Mouse (Mus musculus) stomach, postnatal 0 days (tissue): ENCODE measurements around the gene Mgat4a. TPM values are rescaled to one million over a fixed set of nuclear protein-coding genes. Genes with fewer than 3 reads are reported as not detected.

Experiments used
- ATAC-seq: fragments of 200-750 bp; cut with Nextera tagmentation; 2 replicates; pipeline ENCODE4 v1.8.0; 2017; ENCODE audit not compliant: low FRiP score, low TSS enrichment
- DNase-seq: peaks from one replicate; pipeline ENCODE4 v3.0.0-alpha.2; 2016; ENCODE audit warnings: low spot score
- H3K27ac ChIP-seq: fragments of 300-500 bp; sonication (generic); replicated peaks from 2 replicates; pipeline ENCODE4 v1.5.1; 2014; ENCODE audit warnings: mild to moderate bottlenecking, control low read depth
- H3K27me3 ChIP-seq: fragments of 300-500 bp; sonication (generic); 2 replicates; pipeline ENCODE4 v1.6.1; 2014; ENCODE audit warnings: low read length; ENCODE audit not compliant: control insufficient read depth, insufficient read depth
- H3K36me3 ChIP-seq: fragments of 300-500 bp; sonication (generic); 2 replicates; pipeline ENCODE4 v1.6.1; 2014; ENCODE audit warnings: low read length, mixed read lengths; ENCODE audit not compliant: control insufficient read depth, insufficient read depth
- H3K4me1 ChIP-seq: fragments of 300-500 bp; sonication (generic); replicated peaks from 2 replicates; pipeline ENCODE4 v1.6.1; 2014; ENCODE audit warnings: antibody characterized with exemption; ENCODE audit not compliant: control insufficient read depth, insufficient read depth
- H3K4me2 ChIP-seq: fragments of 300-500 bp; sonication (generic); replicated peaks from 2 replicates; pipeline ENCODE4 v1.6.1; 2014; ENCODE audit warnings: low read depth, mild to moderate bottlenecking, control low read depth, moderate library complexity
- H3K4me3 ChIP-seq: fragments of 300-500 bp; sonication (generic); 2 replicates; pipeline ENCODE4 v1.5.1; 2014; ENCODE audit warnings: low read depth, low read length, control low read depth
- H3K9ac ChIP-seq: fragments of 300-500 bp; sonication (generic); 2 replicates; pipeline ENCODE4 v1.6.1; 2014; ENCODE audit warnings: mild to moderate bottlenecking, low read length, control low read depth, mixed read lengths
- H3K9me3 ChIP-seq: fragments of 300-500 bp; sonication (generic); 2 replicates; pipeline ENCODE4 v1.6.1; 2016; ENCODE audit warnings: low read length; ENCODE audit not compliant: control insufficient read depth
- CTCF ChIP-seq: IDR thresholded peaks from 2 replicates; pipeline ENCODE4 v1.5.1; 2016; ENCODE audit warnings: antibody characterized with exemption, low read depth, mild to moderate bottlenecking, moderate library complexity
- EP300 ChIP-seq: optimal IDR thresholded peaks from 2 replicates; pipeline ENCODE3; 2016; ENCODE audit warnings: antibody characterized with exemption
- WGBS: fragments of 180-500 bp; shearing (Covaris S2); extraction: QIAGEN DNeasy Blood & Tissue Kit; methylation state at CpG from one replicate; pipeline ENCODE4 v1.1.7; 2014; 5-methylcytosine and 5-hydroxymethylcytosine counted together
- polyA plus RNA-seq: library from polyadenylated mRNA; unstranded; fragments of >200 nt; fragmentation: Nextera tagmentation; extraction: Ambion mirVana; gene quantifications from 2 replicates; pipeline ENCODE4 v1.2.1, GENCODE M21; 2015

The Mgat4a gene
- polyA plus RNA-seq, 1 experiment from 2014 or later: 13.8 TPM

- Histone ChIP-seq H3K4me1 (peaks cover 3% of the 10 kb centered on the region; the same call in 1 of the 2 replicates), H3K36me3 (no peaks in the 10 kb centered on the region), H3K27me3 (no peaks in the 10 kb centered on the region), H3K4me2 (no peak overlapping the region), H3K4me3 (no peak overlapping the region), H3K9ac (no peak overlapping the region), H3K27ac (no peak overlapping the region), H3K9me3 (no peaks in the 10 kb centered on the region)
- 78% methylated on average over 10 of the region's 10 CpGs for WGBS
- DNase-seq (no peak), ATAC-seq (no peak)
- TF ChIP-seq CTCF (no peak), EP300 (no peak)
Measured at GRCm38 (mm10) chr1:37498911-37499310, 41.9 kb downstream of the Mgat4a start.

GRCm38 (mm10) chr1:37496591-37497280 is 44.1 kb downstream of the Mgat4a start:
- Histone ChIP-seq H3K9me3 (no peaks in the 10 kb centered on the region), H3K27me3 (no peaks in the 10 kb centered on the region), H3K27ac (no peak overlapping the region), H3K36me3 (no peaks in the 10 kb centered on the region), H3K9ac (no peak overlapping the region), H3K4me2 (no peak overlapping the region), H3K4me1 (0 out of 2 replicates have a peak, but pooled peaks cover 3% of the 10 kb centered on the region), H3K4me3 (no peak overlapping the region)
- ATAC-seq (no peak), DNase-seq (no peak)
- WGBS: 67% methylated on average over 11 of the region's 11 CpGs
- no peak for TF ChIP-seq EP300
- no peak for TF ChIP-seq CTCF

- Histone ChIP-seq H3K27me3 (no peaks in the 10 kb centered on the region), H3K4me2 (no peak overlapping the region), H3K27ac (no peak overlapping the region), H3K9me3 (no peaks in the 10 kb centered on the region), H3K36me3 (no peaks in the 10 kb centered on the region), H3K9ac (no peak overlapping the region), H3K4me3 (no peak overlapping the region), H3K4me1 (0 out of 2 replicates have a peak, but pooled peaks cover under 1% of the 10 kb centered on the region)
- TF ChIP-seq CTCF: no peak
- TF ChIP-seq EP300: no peak
- ATAC-seq (no peak), DNase-seq (no peak)
- 82% methylated on average over 10 of the region's 10 CpGs for WGBS
Measured at GRCm38 (mm10) chr1:37495698-37496321, 45.0 kb downstream of the Mgat4a start.

- no peak for ATAC-seq
- Histone ChIP-seq H3K4me2 (no peak overlapping the region), H3K27ac (no peak overlapping the region), H3K9ac (no peak overlapping the region), H3K4me1 (no peaks in the 10 kb centered on the region), H3K27me3 (no peaks in the 10 kb centered on the region), H3K9me3 (no peaks in the 10 kb centered on the region), H3K4me3 (no peak overlapping the region), H3K36me3 (no peaks in the 10 kb centered on the region)
- 85% methylated on average over 3 of the region's 3 CpGs for WGBS
- TF ChIP-seq EP300 (no peak), CTCF (no peak)
- DNase-seq: no peak
Measured at GRCm38 (mm10) chr1:37495104-37495503, 45.7 kb downstream of the Mgat4a start.

GRCm38 (mm10) chr1:37491672-37492071 is 49.1 kb downstream of the Mgat4a start:
- H3K4me1 ChIP-seq: no peaks in the 10 kb centered on the region
- H3K27me3 ChIP-seq: no peaks in the 10 kb centered on the region
- TF ChIP-seq CTCF (no peak), EP300 (no peak)
- WGBS: 66% methylated on average over 7 of the region's 7 CpGs
- no peak overlapping the region for H3K27ac ChIP-seq
- no peak overlapping the region for H3K4me3 ChIP-seq
- peak; percentile 64; the same call in 1 of the 2 replicates for ATAC-seq
- no peaks in the 10 kb centered on the region for H3K36me3 ChIP-seq
- no peak overlapping the region for H3K4me2 ChIP-seq
- H3K9ac ChIP-seq: no peak overlapping the region
- DNase-seq: peak; percentile 27
- H3K9me3 ChIP-seq: no peaks in the 10 kb centered on the region

- no peaks in the 10 kb centered on the region; the same call in 1 of the 2 replicates for H3K36me3 ChIP-seq
- H3K4me2 ChIP-seq: no peak overlapping the region
- H3K9me3 ChIP-seq: no peaks in the 10 kb centered on the region
- DNase-seq (no peak), ATAC-seq (no peak)
- no peaks in the 10 kb centered on the region for H3K4me1 ChIP-seq
- no peaks in the 10 kb centered on the region for H3K27me3 ChIP-seq
- TF ChIP-seq CTCF: no peak
- no peak for TF ChIP-seq EP300
- H3K4me3 ChIP-seq: no peak overlapping the region
- no peak overlapping the region for H3K27ac ChIP-seq
- H3K9ac ChIP-seq: no peak overlapping the region
- 80% methylated on average over 5 of the region's 5 CpGs for WGBS
Measured at GRCm38 (mm10) chr1:37490691-37491212, 50.1 kb downstream of the Mgat4a start.
